Mouse (Mus musculus): ENCODE results near the gene Slc8a2.

GRCm38 (mm10) chr7:16102686-16103226 lies 26.9 kb upstream of the Slc8a2 start:
- no peak for TF ChIP-seq CTCF (IDR thresholded peaks at IDR 0.05; ENCODE audit: low read depth)
- no peak for TF ChIP-seq EP300 (IDR thresholded peaks at IDR 0.05; ENCODE audit: low read depth)

Measured in liver, embryonic 14.5 days (tissue).